Mouse (Mus musculus) ZHBTc4 (cell line): ENCODE measurements around the gene Ctsm.
"Not testable (repeated sequence)": the region's sequence is repeated elsewhere in the genome, so short reads cannot be mapped to it uniquely, and the experiment has no call there.

Experiments used
- DNase-seq: peaks from one replicate; pipeline ENCODE4 v3.0.0-alpha.2; 2011; ENCODE audit warnings: low read depth, low spot score

Gene Ctsm

DNA sequence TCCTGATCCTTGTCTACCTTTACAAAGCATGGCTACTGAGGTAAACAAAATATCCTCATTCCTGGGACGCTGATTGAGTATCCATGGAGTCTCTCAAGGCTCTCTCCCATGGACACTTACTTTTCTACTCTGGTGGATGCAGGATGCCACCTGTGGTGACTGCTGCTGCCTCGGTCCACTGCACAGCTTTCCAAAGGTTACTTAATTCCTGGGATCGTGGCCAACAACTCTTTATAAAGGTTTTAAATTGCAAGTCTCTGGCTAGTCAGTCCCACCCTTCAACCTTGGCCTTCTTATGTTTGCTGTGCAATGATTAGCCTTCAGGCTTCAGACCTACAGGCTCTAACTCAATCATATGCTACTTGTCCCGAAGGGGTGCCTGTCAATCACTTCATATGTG is at the start of gene Ctsm:
Gene Ctsm (minus strand): TSS at position 209 of the 400 bp plus-strand sequence.
- DNase-seq = no peak

DNA sequence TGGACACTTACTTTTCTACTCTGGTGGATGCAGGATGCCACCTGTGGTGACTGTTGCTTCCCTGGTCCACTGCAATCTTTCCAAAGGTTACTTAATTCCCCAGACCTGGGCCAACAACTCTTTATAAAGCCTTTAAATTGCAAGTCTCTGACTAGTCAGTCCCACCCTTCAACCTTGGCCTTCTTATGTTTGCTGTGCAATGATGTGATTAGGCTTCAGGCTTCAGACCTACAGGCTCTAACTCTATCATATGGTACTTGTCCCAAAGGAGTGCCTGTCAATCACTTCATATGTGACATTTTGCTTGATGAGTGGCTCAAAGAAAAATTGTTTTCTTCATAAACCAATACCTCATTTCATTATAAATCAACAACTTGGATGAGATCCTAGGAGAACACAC is 28.4 kb upstream of the Ctsm start, which contains the start of gene Cts3:
Gene Cts3 (minus strand): TSS at position 101 of the 400 bp plus-strand sequence.
- no peak for DNase-seq

DNA sequence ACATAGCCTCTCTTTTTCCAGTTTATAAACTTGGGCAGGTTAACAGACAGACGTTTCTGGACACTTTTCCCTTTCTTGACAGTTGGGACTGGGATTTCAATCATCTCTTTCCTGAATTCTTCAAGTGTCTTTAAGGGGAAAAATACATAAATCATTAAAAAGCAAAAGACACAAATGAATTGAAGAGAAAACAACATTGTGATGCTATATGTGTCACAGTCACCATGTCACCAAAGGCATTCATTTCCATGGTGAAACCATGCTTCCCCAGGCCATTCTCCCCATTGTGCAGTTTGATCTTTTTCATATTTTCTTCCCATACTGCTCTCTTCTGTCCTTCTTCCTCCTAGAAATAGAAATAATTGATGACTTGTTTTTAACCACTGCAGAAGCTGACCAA is 26.4 kb upstream of the Ctsm start, which contains the start of gene Gm49352:
Gene Gm49352 (minus strand): TSS at position 101 of the 400 bp plus-strand sequence.
- not testable (repeated sequence) for DNase-seq
